Mouse (Mus musculus): Measurements from ENCODE around the gene Slc25a13.
"Not testable (repeated sequence)": the region's sequence is repeated elsewhere in the genome, so short reads cannot be mapped to it uniquely, and the experiment has no call there.

The Slc25a13 gene

GRCm38 (mm10) chr6:6201977-6202376 is 15.0 kb downstream of the Slc25a13 start:
- no peak for DNase-seq

DNA sequence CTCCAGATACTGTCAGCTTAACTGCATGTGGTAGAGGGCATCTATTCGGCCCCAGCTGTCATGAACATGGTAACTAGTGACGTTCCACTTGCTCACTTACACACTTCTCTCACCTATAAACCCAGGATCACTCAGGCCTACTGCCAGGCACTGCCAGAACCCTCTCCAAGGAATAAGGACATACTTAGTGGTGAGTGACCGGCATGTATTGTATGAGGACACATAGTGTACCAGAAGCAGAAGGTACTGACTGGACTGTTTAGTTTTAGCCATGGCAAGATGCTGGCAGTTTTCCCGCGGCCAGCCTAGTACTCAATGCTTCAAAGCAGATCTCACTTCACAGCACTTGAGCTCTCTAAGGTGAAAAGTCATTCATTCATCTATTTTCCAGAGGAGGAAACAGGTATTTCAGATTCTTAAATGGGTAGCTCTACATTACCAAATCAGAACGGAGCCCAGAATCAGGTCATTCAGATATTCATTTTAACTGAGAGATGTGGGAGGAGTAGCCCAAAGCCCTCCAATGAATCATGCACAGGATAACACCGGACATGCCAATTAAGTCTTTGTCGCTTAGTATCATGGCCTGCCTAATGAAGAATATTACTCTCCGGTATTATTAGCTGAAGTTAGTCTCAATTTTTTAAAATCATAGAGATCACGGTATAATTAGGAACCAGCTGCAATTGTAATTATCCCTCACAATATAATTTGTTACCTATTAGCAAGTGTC is 17.7 kb downstream of the Slc25a13 start:
- DNase-seq: no peak

DNA sequence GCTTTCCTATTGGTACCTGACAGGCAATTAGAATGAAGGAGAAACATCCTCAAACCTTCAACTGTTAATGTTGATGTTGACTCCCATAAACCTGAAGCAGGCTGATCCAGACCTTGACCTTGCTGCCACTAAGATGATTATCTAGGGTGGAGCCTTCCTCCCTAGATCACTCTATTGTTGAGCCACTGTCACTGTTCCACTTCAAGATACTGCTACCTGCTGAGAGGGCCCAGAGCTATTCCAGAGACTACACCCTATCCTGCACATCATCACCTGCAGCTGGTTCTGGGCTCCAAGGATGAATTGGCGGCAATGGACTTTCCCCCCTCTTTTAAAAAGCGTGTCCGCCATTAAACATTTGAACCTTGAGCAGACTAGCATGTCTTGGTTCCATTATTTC is 18.9 kb downstream of the Slc25a13 start:
- DNase-seq: not testable (repeated sequence)

- DNase-seq: no peak
Measured at GRCm38 (mm10) chr6:6197339-6197738, 19.6 kb downstream of the Slc25a13 start.

DNA sequence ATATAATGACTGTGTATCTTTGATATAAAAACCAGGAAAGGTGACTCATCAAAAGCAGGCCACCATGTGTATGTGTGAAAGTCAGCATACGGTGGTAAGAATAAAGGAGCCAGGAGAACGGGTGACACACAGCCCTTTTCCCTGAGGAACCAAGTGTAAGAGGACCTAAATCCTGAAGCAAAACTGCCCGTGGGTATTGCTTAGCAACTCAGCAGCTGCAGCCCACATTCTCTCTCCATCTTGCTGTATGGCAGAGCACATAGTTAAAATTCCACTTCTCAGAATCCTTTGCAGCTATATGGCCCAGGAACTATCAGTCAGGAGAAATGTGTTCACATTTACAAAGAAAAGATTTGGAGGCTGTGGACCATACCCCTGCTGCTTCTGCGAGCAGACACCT is 20.4 kb downstream of the Slc25a13 start:
- no peak for DNase-seq

GRCm38 (mm10) chr6:6194831-6195230 is 22.1 kb downstream of the Slc25a13 start:
- peak; percentile 30 for DNase-seq

GRCm38 (mm10) chr6:6193906-6194305 is 23.1 kb downstream of the Slc25a13 start:
- no peak for DNase-seq

DNA sequence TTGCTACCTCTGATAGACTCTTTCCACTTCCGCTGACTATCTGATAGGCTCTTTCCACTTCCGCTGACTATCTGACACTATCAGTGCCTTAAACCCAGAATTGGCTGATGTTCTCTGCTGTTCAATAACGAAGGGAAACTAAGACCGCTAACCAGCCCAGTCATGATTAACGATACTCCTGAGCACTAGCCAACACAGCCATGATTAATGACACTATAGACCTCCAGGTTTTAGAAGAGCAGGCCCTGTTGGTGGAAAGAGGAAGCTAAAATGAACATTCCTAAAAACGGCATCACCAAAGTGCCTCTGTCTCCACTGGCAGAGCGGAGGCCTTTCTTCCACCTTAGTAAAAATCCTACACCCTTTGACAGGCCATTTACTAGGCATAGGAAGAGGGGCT is 24.6 kb downstream of the Slc25a13 start:
- no peak for DNase-seq

DNA sequence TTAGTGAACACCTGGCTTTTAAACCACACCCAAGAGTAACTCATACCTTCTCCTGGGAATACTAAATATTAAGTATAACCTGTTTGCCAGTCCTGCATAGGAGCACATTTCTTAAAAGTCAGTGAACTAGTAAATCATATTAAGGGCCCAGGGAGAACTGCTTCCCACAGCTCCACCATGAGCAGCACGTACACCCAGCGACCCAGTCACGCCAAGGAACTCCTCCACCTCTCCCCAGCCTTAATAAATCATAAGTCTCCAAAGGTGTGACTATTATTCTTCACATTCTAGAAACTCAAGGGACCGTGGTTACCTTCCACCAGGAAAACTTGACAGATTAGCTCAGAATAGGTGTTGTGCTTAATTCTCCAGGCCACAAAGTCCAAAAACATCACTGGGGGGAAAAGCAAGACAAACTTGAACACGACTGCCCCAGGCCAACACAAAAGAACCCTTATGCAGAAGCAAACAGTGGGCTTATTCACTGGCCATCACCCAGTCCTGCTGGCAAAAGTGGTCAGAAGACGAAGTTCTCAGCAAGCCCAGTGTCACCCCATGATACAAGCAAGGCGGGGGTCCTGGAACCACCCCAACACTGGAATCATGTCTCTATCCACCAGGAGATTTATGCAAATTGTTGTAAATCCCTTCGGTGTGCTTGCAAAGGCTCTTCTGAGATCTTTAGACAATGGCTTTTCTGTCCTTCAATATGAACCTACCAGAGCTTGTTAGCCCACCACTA is 25.2 kb downstream of the Slc25a13 start:
- DNase-seq: no peak

- no peak for DNase-seq
Measured at GRCm38 (mm10) chr6:6188970-6189369, 28.0 kb downstream of the Slc25a13 start.

- no peak for DNase-seq
Measured at GRCm38 (mm10) chr6:6186468-6186867, 30.5 kb downstream of the Slc25a13 start.

DNA sequence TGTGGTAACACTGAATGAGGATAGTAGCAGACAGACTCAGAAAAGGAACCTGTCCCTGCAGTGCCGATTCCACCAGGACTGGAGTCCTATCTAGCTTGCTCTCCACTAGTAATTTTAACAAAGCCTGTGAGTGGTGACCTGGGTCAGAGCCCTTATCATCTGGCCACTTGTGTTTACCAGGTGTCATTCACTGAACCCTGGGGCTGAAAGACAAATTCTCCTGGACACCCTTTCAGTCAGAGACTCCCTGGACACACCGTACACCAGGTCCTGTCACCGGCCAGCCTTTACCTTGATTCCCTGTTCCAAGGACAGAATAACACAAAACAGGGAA is 31.3 kb downstream of the Slc25a13 start:
- DNase-seq: no peak

DNA sequence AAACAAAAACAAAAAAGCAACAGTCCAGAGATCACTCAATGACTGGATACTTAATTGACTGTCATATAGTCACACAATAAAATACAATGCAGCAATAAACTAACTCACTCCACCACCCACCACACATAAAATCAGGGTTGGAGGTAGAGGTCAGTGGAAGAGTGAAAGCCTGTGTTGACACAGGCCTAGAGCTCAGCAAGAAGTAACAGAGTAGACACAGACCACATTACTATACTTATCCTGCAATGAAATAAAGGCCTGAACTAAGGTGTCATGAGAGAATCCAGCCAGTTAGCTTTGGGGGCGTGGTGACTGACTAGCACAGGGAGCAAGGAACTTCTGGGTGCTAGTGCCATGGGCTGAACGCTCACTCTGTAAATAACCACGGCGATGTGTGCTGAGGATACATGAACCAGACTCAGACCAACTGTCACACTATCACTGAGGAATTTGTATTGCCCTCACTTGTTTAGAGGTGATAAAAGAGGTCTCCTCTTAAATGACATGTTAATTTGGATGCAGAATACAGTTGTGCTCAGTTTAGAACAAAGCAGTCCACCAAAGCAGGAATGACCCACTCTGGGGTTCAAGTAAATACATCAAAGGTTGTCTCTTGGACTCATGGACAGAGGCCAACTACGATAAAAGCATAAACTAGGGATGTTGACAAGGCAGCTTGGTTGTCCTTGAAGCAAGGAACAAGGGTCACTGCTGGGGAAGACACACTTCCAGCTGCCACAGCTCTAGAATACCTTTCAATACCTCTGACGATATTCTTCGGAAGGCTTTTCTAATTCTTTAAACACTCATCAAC is 31.8 kb downstream of the Slc25a13 start:
- no peak for DNase-seq

DNA sequence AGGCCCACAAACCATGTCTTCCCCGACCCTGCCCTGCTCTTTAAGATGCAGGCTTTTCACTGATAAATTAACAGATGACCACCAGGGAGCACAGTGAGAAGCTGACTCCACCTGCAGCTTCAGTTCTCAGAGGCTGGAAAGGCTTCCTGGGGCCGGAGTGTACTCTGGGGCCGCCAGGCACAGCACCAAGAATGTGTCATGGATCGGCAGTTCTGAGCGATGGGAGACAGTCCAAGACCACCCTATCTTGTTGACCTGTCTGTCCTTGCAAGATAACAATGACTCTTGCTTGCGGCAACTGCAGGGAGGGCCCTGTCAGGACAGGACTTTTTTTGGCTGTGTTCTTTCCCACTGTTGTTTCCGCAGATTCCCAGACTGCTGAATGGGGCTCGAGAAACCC is 33.4 kb downstream of the Slc25a13 start:
- DNase-seq: no peak

DNA sequence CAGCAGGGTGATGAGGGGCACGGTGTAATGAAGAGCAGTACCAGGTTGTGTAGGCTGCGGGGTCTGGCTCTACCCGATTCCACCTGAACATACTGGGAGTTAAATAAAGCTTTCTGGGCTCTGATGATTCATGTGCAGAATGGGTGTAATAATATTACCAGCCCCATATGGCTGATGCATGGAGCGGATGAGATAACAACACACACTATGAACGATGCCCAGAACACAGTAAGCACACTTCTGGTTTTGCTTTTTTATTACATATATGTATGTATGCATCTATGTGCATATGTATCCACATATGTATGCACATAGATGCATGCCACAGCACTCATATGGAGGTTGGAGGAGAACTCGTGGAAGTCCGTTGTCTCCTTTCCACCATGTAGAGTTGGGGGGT is 34.8 kb downstream of the Slc25a13 start:
- DNase-seq: no peak

- DNase-seq: not testable (repeated sequence)
Measured at GRCm38 (mm10) chr6:6178341-6178740, 38.6 kb downstream of the Slc25a13 start.

DNA sequence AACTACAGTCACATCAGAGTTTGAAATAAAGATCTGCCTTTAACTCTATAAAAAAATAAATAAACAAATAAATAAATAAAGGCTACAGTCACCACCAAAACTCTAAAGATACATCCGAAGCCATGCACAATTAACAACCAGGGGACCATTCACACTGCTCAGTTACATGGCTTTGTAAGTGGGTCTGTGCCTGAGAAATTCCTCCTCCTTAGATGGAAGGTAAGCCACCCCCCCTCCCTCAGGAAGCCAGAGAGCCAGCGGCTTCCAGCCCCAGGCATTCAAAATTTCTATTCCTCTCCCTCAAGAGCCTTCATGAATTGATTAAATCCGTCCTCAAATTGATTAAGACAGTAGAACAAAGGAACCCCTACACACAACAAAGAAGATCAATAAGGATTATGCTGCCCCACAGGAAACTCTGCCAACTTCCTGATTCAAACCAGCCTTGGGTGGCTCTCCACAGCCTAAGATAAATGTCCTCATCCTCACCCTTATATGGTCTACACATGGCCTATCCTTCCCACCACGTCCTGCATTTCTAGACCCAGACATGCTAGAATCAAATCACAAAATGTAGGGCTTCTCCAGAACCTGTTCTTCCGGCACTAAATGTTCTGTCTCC is 41.5 kb downstream of the Slc25a13 start:
- DNase-seq: no peak

- no peak for DNase-seq
Measured at GRCm38 (mm10) chr6:6173935-6174561, 42.9 kb downstream of the Slc25a13 start.

DNA sequence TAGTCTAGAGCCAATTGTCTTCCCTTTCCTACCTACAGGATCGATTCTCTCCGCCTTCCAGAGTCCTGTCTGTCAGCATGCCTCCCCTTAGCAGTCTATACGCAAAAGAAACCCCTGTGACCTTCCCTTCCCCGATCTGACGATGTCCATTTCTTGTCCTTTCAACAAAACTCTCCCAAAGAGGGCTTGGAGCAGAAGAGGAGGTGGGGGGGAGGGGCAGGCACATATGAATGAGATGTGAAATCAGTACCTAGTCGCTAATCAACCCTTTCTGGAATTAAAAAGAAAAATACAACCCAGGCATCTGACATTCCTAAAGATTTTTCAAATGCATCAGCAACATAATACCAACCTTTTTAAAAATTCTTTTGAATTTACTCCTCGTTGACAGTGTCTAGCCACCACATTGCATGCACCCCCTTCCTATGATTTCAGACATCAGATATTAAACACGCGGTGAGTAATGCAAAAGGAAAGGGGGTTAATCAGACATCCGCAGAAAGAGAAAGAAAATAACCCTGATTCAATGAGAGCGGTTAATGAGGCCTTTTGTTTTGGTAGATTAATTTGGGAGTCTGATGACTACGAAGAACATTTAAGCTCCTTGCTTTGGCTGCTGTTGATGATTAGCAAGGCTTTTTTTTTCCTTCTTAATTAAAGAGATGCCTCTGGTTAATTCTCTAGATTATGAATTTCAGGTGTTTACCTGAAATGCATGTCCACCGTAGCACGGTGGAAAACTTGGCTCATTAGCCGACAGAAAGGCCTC is 43.6 kb downstream of the Slc25a13 start:
- no peak for DNase-seq

- DNase-seq: no peak
Measured at GRCm38 (mm10) chr6:6168566-6169134, 48.3 kb downstream of the Slc25a13 start.

DNA sequence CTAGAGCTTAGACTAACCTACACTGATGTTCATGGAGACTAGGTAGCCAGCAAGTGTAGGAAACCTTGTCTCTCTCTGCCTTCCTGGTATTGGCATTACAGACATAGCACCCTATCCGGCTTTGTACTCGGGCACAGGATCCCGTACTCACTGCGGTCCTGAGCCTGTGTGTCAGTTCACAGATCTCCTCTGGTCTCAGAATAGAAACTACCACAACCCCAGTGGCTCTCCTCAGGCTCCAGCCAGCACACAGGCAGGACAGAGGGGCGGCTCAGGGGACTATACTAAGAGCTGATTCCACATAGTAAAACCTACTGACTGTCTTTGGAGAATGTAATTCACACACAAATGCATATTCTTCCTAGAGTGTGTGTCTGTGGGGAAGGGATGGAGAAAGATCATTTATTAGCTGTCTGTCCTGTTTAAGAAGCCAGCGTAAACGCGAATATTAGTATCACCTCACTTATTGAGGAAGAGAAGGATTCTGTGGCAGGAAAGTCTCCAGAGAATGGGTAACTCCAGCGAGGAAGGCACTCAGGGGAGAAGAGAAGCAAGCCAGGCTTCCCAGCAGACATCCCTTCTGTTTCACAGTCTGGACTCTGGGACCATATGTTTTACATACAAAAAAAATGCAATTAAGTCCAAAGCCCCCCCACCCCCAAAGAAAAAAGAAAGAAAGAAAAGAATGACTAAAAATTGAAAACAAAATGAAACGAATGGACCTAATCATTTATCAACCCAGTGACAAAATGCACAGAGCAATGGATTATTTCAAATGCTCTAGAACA is 49.4 kb downstream of the Slc25a13 start:
- no peak for DNase-seq
